Mouse (Mus musculus) spleen, embryonic (tissue): ENCODE data around the gene Gm11541.
"Not testable (repeated sequence)": the region's sequence is repeated elsewhere in the genome, so short reads cannot be mapped to it uniquely, and the experiment has no call there.

Source experiments
- CTCF ChIA-PET: fragments of 350-600 bp; sonication (Branson Sonifier 250); formaldehyde crosslinking; loops from one replicate; lab custom pipeline; 2022; lab: Charles Lee

Gm11541 gene

DNA sequence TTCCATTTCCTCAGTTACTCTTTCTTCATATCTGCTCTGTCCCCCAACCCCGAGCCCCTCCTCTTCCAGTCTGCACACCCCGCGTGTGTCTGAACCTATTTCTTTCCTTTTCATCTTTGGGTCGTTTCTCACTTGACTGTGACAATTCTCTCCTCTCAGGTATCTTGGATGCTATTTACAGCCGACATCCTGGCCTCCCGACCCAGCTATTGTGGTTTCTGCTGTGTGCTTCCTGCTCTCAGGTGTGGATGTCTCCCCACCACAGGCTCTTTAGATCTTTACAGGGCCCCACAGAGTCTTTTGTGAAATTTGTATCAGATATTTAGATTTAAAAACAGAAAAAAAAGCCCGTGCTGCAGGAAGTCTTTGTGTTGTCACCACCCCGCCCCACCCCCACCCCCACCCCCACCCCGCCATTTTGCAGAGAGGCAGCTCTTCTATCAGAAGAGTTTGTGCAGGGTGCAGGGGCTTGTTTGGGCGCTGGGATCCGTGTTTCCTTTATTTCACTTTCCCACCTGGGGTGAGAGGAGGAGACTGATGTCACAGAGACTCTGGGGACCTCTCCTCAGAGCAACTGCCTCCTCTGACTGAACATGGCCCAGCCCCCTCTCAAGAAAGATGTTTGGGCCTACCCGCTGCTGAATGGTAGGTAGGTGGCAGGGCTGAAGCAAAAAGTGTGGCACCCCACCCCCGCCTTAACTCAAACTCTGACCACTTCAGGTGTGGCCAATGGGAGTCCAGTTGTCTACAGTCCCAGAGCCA, 6.4 kb downstream of the Gm11541 start:
- CTCF ChIA-PET: interaction anchor here (0.6 kb wide), 1 partner anchor 58 kb away, joined by 4 read pairs; no protein-coding TSS in a partner anchor

DNA sequence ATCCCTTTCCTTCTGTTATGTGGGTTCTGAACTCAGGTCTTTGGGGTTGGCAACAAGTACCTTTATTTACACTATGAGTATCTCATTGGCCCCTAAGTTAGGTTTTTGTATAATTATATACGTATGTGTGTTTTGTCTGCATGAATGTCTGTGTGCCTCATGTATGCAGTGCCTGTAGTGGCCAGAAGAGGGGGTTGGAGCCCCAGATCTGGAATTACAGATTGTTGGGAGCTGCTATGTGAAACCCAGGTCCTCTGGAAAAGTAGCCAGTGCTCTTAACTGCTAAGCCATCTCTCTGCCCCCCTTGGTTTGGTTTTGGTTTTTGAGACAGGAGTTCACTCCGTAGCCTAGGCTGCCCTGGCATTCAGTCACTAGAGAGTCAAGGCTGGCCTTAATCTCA, 7.2 kb downstream of the Gm11541 start:
- CTCF ChIA-PET: no interaction called here

DNA sequence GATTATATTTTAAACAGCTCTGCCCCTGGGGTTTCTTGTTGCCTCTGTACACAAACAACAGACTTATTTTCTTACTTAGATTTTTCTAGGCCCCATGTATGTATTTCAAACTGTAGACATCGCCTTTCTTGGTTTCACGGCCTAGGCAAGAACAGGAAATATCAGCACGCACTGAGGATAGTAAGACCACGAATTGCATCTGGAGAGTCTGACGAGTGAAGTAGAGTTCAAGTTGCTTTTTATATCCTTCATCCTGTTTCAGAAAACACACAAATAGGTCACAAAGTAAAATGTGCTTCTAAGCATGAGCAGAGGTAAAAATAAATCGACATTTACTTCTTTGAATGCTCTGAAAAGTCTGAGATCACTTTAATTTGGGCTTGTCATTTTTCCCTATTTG, 8.8 kb downstream of the Gm11541 start:
- CTCF ChIA-PET: interaction anchor here (0.7 kb wide), 1 partner anchor 10 kb away, joined by 3 read pairs; no protein-coding TSS in a partner anchor

DNA sequence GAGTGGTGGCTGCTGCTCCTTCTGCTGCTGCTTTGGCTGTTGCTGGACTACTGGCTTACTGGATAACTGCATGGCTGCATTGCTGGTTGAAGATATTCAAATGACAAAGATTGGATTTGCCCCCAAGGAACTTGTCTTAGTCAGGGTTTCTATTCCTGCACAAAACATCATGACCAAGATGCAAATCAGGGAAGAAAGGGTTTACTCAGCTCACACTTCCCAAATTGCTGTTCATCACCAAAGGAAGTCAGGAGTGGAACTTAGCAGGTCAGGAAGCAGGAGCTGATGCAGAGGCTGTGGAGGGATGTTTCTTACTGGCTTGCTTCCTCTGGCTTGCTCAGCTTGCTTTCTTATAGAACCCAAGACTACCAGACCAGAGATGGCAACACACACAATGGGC, 11.8 kb downstream of the Gm11541 start:
- CTCF ChIA-PET: not testable (repeated sequence)

DNA sequence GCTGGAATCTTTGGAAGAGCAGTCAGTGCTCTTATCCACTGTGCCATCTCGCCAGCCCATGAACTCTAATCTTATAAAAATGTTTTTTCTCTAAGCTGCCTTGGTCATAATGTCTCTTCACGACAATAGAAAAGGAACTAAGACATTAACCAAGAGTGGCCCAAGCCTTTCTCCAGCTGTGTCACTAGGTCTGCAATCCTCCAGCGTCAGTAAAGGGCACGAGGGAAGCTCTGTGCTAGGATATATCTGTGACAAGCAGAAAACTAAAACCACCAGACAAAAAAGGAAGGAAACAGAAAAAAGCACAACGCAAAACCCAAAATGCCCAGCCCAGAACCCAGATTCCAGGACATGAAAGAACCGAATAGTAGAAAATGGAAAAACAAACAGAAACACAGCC, 17.1 kb downstream of the Gm11541 start:
- CTCF ChIA-PET: interaction anchor here (0.6 kb wide), 1 partner anchor 583 kb away, joined by 4 read pairs; no protein-coding TSS in a partner anchor

DNA sequence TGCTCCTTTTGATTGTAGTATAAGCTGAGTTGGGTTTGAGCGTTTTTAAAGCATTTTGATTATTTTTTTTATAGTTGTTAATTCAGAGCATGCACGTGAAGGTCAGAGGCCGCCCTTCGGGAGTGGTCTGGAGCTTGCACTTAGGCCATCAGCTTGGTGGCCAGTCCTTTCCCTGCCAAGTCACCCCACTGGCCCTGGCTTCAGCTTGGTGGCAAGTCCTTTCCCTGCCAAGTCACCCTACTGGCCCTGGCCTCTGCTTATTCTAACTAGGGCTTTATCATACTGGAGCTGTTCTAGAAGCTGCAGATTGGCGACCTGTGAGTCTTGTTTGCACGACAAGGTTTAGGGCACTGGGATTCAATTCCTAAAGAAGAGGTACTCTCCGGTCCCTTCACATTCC, 21.9 kb downstream of the Gm11541 start:
- CTCF ChIA-PET: no interaction called here

DNA sequence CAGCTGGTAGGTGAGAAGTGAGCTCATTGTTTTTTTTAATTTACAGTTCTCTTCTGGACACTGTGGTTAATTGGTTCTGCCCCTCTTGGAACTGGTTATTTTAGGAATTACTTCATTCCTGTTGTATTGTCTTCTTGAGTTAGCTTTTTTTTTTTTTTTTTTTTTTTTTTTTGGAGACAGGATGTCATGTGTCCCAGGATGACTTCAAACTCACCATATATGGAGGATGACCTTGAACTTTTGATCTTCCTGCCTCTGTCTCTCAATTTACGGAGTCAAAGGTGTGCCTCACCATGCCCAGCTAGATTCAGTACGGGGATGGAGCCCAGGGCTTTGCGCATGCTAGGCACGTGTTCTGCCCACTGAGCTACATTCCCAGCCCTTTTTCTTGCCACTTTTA, 22.7 kb downstream of the Gm11541 start:
- CTCF ChIA-PET: no interaction called here

DNA sequence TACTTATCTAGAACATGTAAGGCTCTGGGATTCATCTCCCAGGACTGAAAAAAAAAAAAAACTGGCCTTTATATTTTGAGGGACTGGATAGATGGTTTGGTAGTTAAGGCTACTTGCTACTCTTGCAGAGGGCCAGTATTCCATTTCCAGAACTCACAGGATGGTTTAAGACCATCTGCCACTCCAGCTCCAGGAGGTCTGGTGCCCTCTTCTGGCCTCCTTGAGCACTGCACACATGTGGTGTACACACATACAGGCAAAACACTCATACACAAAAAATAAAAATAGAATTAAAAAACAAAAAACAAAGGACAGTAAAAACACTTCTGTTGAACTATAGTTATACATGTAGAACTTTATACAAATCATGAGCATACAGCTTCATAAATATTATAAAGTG, 23.7 kb downstream of the Gm11541 start:
- CTCF ChIA-PET: no interaction called here

DNA sequence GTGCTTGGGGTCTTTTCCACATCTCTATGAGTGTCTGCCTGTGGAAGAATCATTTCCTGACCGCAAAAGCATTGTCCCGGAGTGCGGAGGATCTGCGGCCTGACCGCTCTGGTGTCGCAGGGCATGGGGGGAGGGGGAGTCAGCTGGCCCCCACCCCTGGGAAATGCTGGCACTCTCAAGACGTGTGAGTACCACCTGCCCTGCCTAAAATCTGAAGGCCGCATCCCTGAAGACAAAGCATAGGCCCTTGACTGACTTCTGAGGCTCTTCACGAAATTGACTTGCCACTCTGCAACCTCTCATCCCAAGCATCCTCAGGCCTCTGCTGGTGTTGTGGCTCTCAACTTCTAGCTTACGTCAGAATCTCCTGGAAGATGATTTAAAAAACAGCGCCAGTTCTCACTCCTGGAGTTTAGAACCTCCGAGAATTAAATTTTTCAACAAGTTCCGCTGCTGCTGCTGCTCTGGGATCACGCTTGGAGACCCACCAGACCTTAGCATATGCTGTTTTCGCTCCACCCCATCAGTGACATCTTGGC, 26.6 kb downstream of the Gm11541 start:
- CTCF ChIA-PET: no interaction called here

DNA sequence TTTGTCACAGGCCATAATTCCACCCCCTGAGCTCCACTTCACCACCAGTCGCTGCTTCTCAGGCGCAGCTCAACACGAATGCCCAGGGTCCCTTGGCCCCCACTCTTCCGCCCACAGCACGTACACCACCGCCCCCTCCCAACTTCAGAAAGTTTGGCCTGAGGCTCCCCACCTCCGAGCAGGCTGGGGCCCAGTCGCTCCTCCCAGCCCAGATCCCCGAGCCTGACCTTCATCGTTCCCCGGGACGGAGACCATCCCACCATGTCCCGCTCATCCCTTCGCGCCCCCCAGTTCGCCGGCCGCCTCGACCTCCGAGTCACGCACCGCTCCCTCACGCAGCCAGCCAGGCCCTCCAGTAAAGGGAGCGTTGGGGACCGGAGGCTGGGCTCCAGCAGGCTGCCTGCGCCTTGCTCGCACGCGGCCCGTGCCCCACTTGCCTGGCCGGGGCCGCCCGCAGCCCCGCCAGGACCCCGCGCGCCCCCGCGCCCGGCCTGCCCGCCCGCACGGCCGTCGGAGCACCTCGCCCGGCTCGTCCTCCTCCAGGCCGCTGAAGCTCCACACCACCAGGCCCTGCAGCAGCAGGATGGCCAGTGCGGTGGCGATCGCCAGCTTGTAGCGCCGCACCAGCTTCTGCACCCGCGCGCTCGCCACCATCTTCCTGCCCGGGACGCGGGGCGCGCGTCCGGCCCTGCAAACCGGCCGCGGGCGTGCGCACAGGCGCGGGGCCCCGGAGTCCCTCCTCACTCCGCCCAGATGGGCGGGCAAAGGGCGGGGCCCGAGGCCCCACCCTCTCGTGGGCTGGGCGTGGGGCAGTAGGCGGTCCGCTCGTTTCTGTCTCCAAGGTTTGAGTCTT, 27.3 kb downstream of the Gm11541 start, which contains the start of gene Xylt2:
Gene Xylt2, minus strand, starts transcription at position 762 of the 853 bp plus-strand sequence.
- CTCF ChIA-PET: interaction anchor here (0.6 kb wide), 1 partner anchor 126 kb away, joined by 14 read pairs; no protein-coding TSS in a partner anchor

DNA sequence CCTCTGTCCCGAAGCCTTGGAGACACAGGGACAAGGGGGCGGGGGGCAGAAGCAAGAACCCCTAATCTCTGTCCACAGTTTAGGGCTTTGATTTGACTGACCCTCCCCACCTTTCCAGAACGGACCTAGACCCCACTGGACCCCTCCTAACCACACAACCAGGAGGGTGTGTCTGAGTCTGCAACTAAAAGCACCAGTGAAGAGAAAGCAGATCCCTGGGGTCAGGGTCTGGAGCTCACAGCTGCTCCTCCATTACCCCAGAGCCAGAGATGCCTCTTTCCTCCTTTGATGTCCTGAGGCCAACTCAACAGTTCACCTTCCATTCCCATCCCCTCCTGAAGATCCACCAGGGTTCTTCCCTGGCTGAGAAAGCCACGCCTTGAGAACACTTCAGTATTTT, 28.0 kb downstream of the Gm11541 start:
- CTCF ChIA-PET: interaction anchor here (0.6 kb wide), 1 partner anchor 125 kb away, joined by 14 read pairs; no protein-coding TSS in a partner anchor

DNA sequence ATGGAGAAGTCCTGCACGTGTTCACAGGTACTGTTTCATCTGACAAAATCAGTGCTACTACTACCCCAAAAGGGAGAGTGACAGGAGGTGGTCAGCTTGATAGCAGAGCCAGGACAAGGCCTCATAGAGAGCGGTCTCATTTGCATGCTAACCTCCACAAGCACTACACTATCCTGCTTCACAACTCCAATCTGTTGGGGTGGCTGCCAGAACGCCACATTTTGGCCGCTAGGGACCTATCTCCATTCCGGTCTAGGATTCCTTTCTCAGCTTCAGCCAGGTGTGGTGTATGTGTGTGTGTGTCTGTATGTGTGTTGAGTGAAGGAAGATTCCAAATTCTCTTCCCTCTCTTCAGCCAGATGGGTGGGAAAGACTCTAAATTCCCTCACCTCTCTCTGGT, 28.9 kb downstream of the Gm11541 start:
- CTCF ChIA-PET: no interaction called here

DNA sequence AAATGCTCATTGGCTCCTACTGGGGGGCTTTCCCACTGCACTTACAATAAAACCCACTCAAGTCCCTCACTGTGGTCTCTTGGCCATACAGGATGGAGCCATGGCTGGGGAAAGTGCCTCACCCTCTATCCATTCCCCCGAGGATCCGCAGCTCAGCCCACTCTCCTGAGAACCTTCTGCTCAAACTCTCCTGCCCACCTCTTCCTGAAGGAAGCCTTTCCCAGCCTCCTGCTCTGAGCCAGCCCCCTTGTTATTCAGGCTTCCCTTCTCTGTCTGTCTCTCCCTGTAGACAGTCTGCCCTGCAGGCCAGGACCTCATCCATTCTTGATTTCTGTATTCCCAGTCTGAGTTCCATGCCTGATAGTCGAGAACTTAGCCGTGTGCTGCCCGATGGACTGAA, 29.3 kb downstream of the Gm11541 start:
- CTCF ChIA-PET: no interaction called here

DNA sequence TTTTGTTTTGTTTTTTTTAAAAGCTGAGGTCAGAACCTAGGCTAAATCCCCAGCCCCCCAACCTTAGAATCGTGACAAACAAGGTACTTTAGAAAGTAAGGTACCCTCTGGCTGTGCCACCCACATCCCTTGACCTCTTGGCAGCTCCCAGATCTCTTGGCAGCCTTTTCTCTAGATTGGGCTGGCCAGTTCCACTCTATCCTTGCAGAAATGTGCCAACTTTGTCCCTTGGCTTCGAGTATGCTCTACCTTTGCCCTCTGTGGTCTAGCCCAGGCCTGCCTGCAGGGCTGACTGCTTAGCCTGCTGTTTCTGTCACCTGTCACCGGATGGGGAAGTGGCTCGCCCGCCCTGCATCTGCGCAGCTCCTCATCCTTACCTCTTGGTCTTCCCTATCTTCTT, 39.0 kb downstream of the Gm11541 start:
- CTCF ChIA-PET: no interaction called here

DNA sequence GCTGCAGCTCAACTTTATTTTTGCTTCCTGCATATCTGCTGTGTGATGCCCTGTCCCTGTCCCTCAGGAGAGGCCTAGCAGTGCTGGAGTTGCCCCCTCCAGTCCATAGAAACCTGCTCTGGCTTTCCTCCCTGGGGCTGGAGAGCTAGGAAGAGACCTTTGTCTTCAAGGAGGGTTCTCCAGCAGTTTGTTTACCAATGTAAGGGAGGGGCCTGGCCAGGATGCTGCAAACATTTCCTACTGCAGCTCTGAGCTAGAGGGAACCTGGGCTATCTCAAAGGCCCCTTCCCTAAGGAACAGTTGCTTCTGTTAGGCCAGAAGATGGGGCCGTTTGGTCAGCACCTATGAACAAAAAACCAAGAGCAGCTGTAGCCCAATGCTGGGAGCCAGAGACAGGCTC, 43.0 kb downstream of the Gm11541 start:
- CTCF ChIA-PET: no interaction called here

DNA sequence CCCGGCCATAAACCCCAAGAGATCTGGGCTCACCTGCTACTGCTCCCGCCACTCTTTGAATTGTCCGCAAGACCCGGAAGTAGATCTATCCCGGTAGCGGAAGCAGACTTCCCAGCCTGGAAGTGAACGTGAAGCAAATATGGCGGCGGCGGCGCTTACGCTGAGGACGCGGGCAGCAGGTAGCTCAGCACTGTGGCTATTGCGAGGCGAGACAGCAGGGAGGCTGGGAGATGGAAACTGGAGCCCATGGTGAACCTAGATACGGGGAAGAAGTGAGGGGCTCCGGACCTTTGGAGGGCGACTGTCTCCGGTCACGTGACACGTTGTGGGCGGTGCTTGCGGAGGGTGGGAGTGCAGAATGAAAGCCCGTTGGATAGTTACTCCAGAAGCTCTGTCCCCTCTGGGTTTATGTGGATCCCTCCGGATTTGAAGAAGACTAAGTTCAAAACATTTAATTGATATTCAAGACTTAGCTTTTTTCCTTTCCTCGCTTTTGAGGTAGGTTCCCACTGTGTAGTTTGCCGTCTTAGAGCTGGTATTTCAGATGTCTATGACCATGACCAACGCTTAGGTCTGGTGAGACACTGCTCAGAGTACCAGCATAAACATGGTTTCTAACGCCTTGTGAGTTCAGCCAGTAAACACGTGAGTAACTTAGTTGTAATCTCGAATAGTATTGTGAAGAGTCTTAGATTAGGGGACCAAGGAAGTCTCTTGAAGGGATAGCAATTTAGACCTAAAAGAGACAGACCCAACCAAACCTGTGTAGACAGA, 50.4 kb downstream of the Gm11541 start, which contains the start of the genes Mrpl27 and Eme1:
Gene Mrpl27, plus strand, starts transcription at position 105 of the 774 bp plus-strand sequence.
Gene Eme1, minus strand, starts transcription at position 302 of the 774 bp plus-strand sequence.
- CTCF ChIA-PET: interaction anchor here (0.7 to 1.0 kb wide), 2 partner anchors 23 to 24 kb away, joined by 3 read pairs; partner anchors contain the start of gene Lrrc59

DNA sequence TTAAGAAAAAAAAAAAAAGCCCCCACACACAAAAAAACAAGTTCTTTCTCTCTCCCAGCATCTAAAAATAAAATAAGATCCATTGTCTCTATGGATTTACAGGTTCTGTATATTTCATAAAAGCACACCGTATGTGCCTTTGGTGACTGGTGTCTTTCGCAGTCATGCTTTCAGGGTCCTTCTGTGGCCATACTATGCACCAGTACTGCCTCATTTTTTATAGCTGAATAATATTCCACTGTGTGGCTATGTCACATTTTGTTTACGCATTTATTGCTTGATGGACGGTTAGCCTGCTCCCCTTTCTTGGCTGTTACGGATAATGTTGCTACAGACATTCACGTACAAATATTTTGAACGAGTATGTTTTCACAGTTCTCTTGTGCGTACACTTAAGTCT, 51.3 kb downstream of the Gm11541 start:
- CTCF ChIA-PET: no interaction called here

DNA sequence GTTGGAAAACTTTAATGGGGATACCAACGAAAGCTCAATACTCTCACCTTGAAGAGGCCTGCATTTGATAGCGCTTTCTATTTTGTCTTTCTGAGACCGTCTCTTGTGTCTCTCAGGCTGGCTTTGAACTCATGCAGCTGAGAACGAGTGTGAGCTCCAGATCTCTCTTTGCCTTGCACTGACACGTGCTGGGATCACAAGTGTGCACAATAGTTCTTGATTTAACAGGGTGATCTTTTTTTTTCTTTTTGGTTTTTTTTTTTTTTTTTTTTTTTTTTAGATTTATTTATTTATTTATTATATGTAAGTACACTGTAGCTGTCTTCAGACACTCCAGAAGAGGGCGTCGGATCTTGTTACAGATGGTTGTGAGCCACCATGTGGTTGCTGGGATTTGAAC, 53.1 kb downstream of the Gm11541 start:
- CTCF ChIA-PET: not testable (repeated sequence)

DNA sequence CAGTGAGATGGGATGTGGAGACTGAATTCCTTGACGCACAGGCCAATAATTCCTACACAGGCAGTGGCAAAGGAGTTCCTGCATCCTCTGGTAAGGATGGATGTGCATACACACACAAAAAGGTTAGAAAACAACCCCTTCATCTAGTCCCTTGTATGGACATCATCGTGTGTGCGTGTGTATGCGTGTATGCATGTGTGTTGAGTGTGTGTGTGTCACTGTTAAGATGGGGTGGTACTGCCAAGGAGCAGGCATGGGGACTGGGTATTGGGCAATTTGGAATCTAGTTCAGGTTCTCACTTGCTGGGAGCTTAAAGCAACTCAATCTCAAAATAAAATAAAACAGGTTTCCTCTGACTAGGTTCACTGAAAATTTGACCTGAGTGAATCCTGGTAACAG, 57.8 kb downstream of the Gm11541 start:
- CTCF ChIA-PET: no interaction called here
